Mouse (Mus musculus) adrenal gland, postnatal 10 days (tissue): Measurements from ENCODE around the gene Zfp598. TPM values are rescaled to one million over a fixed set of nuclear protein-coding genes. Genes with fewer than 3 reads are reported as not detected.
"Not testable (repeated sequence)": the region's sequence is repeated elsewhere in the genome, so short reads cannot be mapped to it uniquely, and the experiment has no call there.

Experiments used
- DNase-seq: peaks from one replicate; pipeline ENCODE4 v3.0.0; 2021; ENCODE audit warnings: mixed read lengths
- total RNA-seq, 2 experiments: library from RNA; stranded (reverse); gene quantifications; 2 replicates each; pipeline ENCODE4 v1.2.3; 2021

The Zfp598 gene
- total RNA-seq, 2 experiments from 2014 or later = 38.9 to 42.2 TPM

- no peak for DNase-seq
Observed at GRCm38 (mm10) chr17:24687599-24687998, 18.1 kb downstream of the Zfp598 start.

- DNase-seq = no peak
Observed at GRCm38 (mm10) chr17:24689251-24690081, 20.0 kb downstream of the Zfp598 start, which contains the start of gene Syngr3. Syngr3 (minus strand) TSS chr17:24689955.

GRCm38 (mm10) chr17:24692385-24692784 is 22.9 kb downstream of the Zfp598 start:
- no peak for DNase-seq

- no peak for DNase-seq
Observed at GRCm38 (mm10) chr17:24695326-24696010, 26.0 kb downstream of the Zfp598 start.

- DNase-seq = peak; percentile 96
Observed at GRCm38 (mm10) chr17:24696011-24696697, 26.7 kb downstream of the Zfp598 start, which contains the start of the genes Gfer and Noxo1. Gfer (minus strand) TSS chr17:24696156. Noxo1 (plus strand) TSS chr17:24696234.

GRCm38 (mm10) chr17:24697985-24698384 is 28.5 kb downstream of the Zfp598 start:
- no peak for DNase-seq

GRCm38 (mm10) chr17:24698715-24699114 is 29.2 kb downstream of the Zfp598 start:
- DNase-seq = no peak

GRCm38 (mm10) chr17:24699473-24699872 is 30.0 kb downstream of the Zfp598 start:
- no peak for DNase-seq

- DNase-seq = no peak
Observed at GRCm38 (mm10) chr17:24701251-24701650, 31.8 kb downstream of the Zfp598 start.

- DNase-seq = no peak
Observed at GRCm38 (mm10) chr17:24705821-24706220, 36.3 kb downstream of the Zfp598 start.

GRCm38 (mm10) chr17:24706982-24707800 is 37.7 kb downstream of the Zfp598 start, which contains the start of gene Tbl3:
Tbl3 (minus strand) TSS chr17:24707660.
- peak; percentile 97 for DNase-seq

GRCm38 (mm10) chr17:24707801-24708425 is 38.4 kb downstream of the Zfp598 start:
- no peak for DNase-seq

- DNase-seq = no peak
Observed at GRCm38 (mm10) chr17:24708646-24709045, 39.2 kb downstream of the Zfp598 start.

GRCm38 (mm10) chr17:24715556-24715955 is 46.1 kb downstream of the Zfp598 start:
- no peak for DNase-seq

- no peak for DNase-seq
Observed at GRCm38 (mm10) chr17:24716166-24716682, 46.7 kb downstream of the Zfp598 start.

GRCm38 (mm10) chr17:24717943-24718342 is 48.5 kb downstream of the Zfp598 start, which contains the start of the genes Rnf151 and Rps2:
Rnf151 (minus strand) TSS chr17:24718063.
Rps2 (plus strand) TSS chr17:24718116.
- DNase-seq = no peak

- not testable (repeated sequence) for DNase-seq
Observed at GRCm38 (mm10) chr17:24718938-24719337, 49.5 kb downstream of the Zfp598 start.

GRCm38 (mm10) chr17:24719494-24720222 is 50.2 kb downstream of the Zfp598 start:
- DNase-seq = peak; percentile 98

GRCm38 (mm10) chr17:24720616-24721015 is 51.1 kb downstream of the Zfp598 start:
- not testable (repeated sequence) for DNase-seq

GRCm38 (mm10) chr17:24721383-24721955 is 52.0 kb downstream of the Zfp598 start:
- DNase-seq = not testable (repeated sequence)
